Mouse (Mus musculus): ENCODE results near the gene Fbxo6.

DNA sequence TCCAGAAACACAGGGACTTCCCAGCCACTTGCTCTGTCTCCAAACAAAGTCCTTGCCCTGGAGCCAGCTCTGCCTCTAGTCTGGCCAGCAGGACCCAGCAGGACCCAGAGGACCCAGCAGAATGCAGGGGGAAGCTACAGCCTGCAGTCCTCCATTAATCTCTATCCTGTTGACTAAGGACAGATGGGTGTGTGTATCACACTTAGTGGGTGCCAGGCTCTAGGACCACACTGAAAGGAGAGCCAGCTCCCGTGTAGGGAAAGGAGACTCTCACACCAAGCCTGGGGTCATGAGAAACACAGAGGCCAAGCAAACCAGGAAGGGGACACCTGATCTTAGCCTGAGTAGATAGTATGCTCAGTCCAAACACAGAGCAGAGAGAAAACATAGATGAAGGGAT lies 23.7 kb downstream of the Fbxo6 start:
- TF ChIP-seq CTCF (IDR thresholded peaks at IDR 0.05; ENCODE audit: low read depth) (no peak), EP300 (IDR thresholded peaks at IDR 0.05; ENCODE audit: low read depth) (no peak)
